Mouse (Mus musculus) B cell, adult (primary cell): Measurements from ENCODE around the gene Wipf1. TPM values are rescaled to one million over a fixed set of nuclear protein-coding genes. Genes with fewer than 3 reads are reported as not detected.

ENCODE experiments used
- total RNA-seq: library from RNA; stranded (reverse); gene quantifications from 4 replicates; pipeline ENCODE4 v1.2.4, GENCODE M21; 2023; ENCODE audit not compliant: inconsistent age

Gene Wipf1
- total RNA-seq, result 195 to 212 TPM (median 205 TPM) in 4 replicates

DNA sequence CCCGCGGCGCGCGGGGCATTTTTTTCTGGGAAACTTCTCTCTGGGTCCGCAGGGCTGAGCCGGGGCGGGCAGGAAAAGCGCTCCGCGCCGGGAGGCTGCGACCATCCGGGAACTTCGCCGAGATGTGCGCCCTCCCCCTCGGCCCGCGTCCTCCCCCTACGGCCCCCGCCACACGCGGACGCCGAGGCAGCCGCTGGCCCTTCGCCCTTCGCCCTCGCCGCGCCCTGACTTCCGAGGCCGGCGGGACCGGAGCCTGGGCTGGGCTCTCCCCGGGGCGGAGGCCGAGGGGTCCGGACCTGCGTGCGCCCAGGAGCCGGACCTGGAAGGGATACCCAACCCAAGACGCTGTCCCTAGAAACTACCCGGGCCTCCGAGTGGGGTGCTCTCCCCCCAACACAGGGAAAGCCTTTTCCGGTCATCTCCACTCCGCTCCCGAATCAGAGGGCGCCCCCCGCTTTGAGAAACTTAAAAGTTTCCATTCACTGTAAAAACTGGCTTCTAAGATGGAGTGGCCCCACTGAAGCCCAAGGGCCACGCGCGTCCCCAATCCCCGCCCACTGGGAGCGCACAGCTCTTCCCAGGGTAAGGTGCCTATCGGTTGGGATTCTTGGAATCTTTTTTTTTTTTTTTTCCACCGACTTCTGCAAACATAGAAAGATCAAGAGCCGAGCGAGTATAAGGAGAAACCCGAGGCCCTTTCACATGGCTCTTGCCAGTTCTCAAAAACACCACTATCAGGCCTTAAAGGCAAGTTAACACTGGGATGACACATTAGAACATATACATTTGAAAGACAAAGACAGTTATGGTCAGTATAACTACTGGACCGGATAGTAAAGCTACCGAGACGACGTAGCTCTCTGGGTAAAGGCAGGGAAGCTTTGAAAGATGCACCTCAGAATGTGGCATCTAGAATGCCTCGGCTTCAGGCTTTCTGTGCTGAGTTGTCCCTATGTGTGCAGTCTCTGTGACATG lies at the start of gene Wipf1:
Gene Wipf1 (minus strand): TSS at position 379 of the 975 bp plus-strand sequence.

DNA sequence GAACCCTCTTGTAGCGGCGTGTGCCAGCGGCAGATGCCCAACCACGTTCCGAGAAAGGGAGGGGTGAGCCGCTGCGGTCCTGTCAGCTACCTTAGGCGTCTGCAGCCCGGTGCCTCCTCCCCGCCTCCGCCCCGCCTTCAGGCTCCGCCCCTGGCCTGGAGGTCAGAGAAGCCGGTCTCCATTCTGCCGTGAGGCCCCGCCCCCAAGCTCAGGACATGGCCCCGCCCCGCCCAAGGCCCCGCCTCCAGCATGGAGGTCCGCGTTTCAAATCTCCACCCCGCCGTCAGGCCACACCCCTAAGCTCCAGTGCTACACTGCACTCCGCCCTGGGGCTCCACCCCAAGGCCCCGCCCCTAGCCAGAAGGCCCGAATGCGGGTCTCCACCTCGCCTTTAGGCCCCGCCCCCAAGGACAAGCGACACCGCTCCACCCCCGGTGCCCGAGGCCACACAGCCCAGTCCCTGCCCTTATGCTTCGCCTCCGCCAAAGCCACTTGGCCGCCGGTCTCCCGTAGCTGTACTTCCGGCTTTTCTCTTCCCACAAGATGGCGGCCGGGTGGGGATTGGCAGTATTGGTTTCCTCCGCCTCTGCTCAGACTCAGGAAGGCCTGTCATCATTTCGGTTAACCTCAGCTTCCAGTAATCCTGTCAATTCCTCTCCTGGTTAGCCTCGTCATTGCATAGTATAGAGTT lies 143.0 kb downstream of the Wipf1 start, which contains the start of gene Gpr155:
Gene Gpr155 (minus strand): TSS at position 217 of the 691 bp plus-strand sequence.

Other genes with a start within 250 kb of the Wipf1 start
- 2.7 to 7.0 TPM (median 5.5 TPM) in 4 replicates for gene Scrn3, start 217.1 kb downstream of the Wipf1 start, total RNA-seq
- 21.4 to 26.6 TPM (median 24.4 TPM) in 4 replicates for gene Cir1, start 217.0 kb downstream of the Wipf1 start, total RNA-seq
- gene Gpr155, start 143.2 kb downstream of the Wipf1 start, total RNA-seq, result 15.4 to 19.7 TPM (median 17.1 TPM) in 4 replicates
- gene Chrna1, start 50.6 kb upstream of the Wipf1 start, total RNA-seq, result 0.12 TPM in 1 of 4 replicates, not detected in the others
- gene Chn1, start 245.6 kb upstream of the Wipf1 start, total RNA-seq, result not detected in 4 replicates